8 mouse cellular contexts compared by ENCODE assay signal in the genomic region with DNA sequence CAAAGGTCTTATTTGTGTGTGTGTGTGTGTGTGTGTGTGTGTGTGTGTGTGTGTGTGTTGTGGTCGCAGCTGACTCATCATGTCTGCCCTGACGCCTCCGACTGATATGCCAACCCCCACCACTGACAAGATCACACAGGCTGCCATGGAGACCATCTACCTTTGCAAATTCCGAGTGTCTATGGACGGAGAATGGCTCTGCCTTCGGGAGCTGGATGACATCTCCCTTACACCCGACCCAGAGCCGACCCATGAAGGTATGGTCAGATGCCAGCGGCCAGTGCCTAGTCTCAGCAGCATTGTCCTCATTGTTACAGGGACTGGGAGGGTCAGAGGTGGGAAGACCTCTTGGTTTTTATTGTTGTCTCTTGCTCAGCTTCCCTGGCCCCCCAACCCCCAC. TPM values are rescaled to one million over a fixed set of nuclear protein-coding genes. Genes with fewer than 3 reads are reported as not detected.
DNase-seq lines count a peak whose midpoint lies in the region; ATAC-seq lines count a peak whose summit lies in the region.

No protein-coding gene starts in this region.

- no peaks in the 10 kb centered on the region for H3K9me3 ChIP-seq in intestine, embryonic 15.5 days
- H3K9me3 ChIP-seq in intestine, embryonic 16.5 days (ENCODE audit: control insufficient read depth, low read length), result no peaks in the 10 kb centered on the region
- H3K9me3 ChIP-seq in forebrain, embryonic 15.5 days, result no peaks in the 10 kb centered on the region
- no peaks in the 10 kb centered on the region for H3K9me3 ChIP-seq in midbrain, embryonic 10.5 days (replicated peaks)

- no peak overlapping the region for H3K9ac ChIP-seq in intestine, embryonic 15.5 days
- H3K9ac ChIP-seq in intestine, embryonic 16.5 days (ENCODE audit: low read depth, low read length), result no peak overlapping the region
- peak overlapping the region; percentile 80 for H3K9ac ChIP-seq in forebrain, embryonic 15.5 days (replicated peaks)

- no peaks in the 10 kb centered on the region for H3K27me3 ChIP-seq in intestine, embryonic 15.5 days (replicated peaks)
- H3K27me3 ChIP-seq in intestine, embryonic 16.5 days (replicated peaks; ENCODE audit: control insufficient read depth, insufficient read depth, low read length), result no peaks in the 10 kb centered on the region
- H3K27me3 ChIP-seq in forebrain, embryonic 15.5 days, result no peaks in the 10 kb centered on the region
- H3K27me3 ChIP-seq in midbrain, embryonic 10.5 days (ENCODE audit: low read depth, poor library complexity, severe bottlenecking), result no peaks in the 10 kb centered on the region

- no peak overlapping the region; the same call in 1 of the 2 replicates for H3K4me3 ChIP-seq in intestine, embryonic 15.5 days (replicated peaks)
- no peak overlapping the region for H3K4me3 ChIP-seq in intestine, embryonic 16.5 days (ENCODE audit: low read length)
- H3K4me3 ChIP-seq in forebrain, embryonic 15.5 days, result peak overlapping the region; percentile 67
- peak overlapping the region; percentile 62 for H3K4me3 ChIP-seq in midbrain, embryonic 10.5 days

- no peaks in the 10 kb centered on the region for H3K36me3 ChIP-seq in intestine, embryonic 15.5 days
- no peaks in the 10 kb centered on the region for H3K36me3 ChIP-seq in intestine, embryonic 16.5 days (ENCODE audit: control insufficient read depth, insufficient read depth, low read length)
- H3K36me3 ChIP-seq in forebrain, embryonic 15.5 days, result no peaks in the 10 kb centered on the region
- H3K36me3 ChIP-seq in midbrain, embryonic 10.5 days, result peaks cover 3% of the 10 kb centered on the region; the same call in 1 of the 2 replicates

- peaks cover 16% of the 10 kb centered on the region for H3K4me1 ChIP-seq in intestine, embryonic 15.5 days (replicated peaks)
- H3K4me1 ChIP-seq in intestine, embryonic 16.5 days (ENCODE audit: control insufficient read depth, insufficient read depth, low read length), result peaks cover 19% of the 10 kb centered on the region
- peaks cover 49% of the 10 kb centered on the region for H3K4me1 ChIP-seq in forebrain, embryonic 15.5 days
- peaks cover 48% of the 10 kb centered on the region for H3K4me1 ChIP-seq in midbrain, embryonic 10.5 days

- 0 out of 2 replicates have a peak overlapping the region, but pooled peaks have one; percentile 14 for H3K4me2 ChIP-seq in intestine, embryonic 15.5 days (replicated peaks)
- no peak overlapping the region for H3K4me2 ChIP-seq in intestine, embryonic 16.5 days (ENCODE audit: low read depth, low read length)
- peak overlapping the region; percentile 85 for H3K4me2 ChIP-seq in forebrain, embryonic 15.5 days (replicated peaks)

- WGBS in intestine, embryonic 15.5 days, result 64% methylated on average over 9 of the region's 9 CpGs
- WGBS in intestine, embryonic 16.5 days, result 57% methylated on average over 9 of the region's 9 CpGs
- 13% methylated on average over 9 of the region's 9 CpGs for WGBS in forebrain, embryonic 15.5 days
- WGBS in midbrain, embryonic 10.5 days, result 22% methylated on average over 9 of the region's 9 CpGs

- ATAC-seq in intestine, embryonic 15.5 days, result no peak
- no peak for ATAC-seq in intestine, embryonic 16.5 days
- peak; percentile 46 for ATAC-seq in forebrain, embryonic 15.5 days (replicated peaks)
- ATAC-seq in CD4-positive, CD25-positive, alpha-beta regulatory T cell, adult 4 months, result no peak
- no peak for ATAC-seq in inflammation-experienced regulatory T-cells, adult 6 months

- DNase-seq in cerebellum, adult 8-10 months, result peak; percentile 56
- DNase-seq in midbrain, embryonic 10.5 days (ENCODE audit: low spot score), result peak; percentile 65
- DNase-seq in urinary bladder, adult 18-20 months (ENCODE audit: low spot score in 2 of 2), result no peak

- H3K27ac ChIP-seq in intestine, embryonic 15.5 days, result no peak overlapping the region
- no peak overlapping the region for H3K27ac ChIP-seq in intestine, embryonic 16.5 days (ENCODE audit: low read length)
- peak overlapping the region; percentile 87 for H3K27ac ChIP-seq in forebrain, embryonic 15.5 days (replicated peaks)
- H3K27ac ChIP-seq in midbrain, embryonic 10.5 days (replicated peaks), result peak overlapping the region; percentile 87

RNA-seq across cellular contexts. Expression of gene Rufy3, which starts 19.2 kb away (rescaled TPM):
- polyA plus RNA-seq in intestine, embryonic 15.5 days (2015; fragmentation: Nextera tagmentation; extraction: Ambion mirVana), result 17.4 and 20.9 TPM in 2 replicates
- polyA plus RNA-seq in intestine, embryonic 16.5 days (2015; fragmentation: Nextera tagmentation; extraction: Ambion mirVana), result 14.3 and 14.4 TPM in 2 replicates
- 241 and 262 TPM in 2 replicates for polyA plus RNA-seq in forebrain, embryonic 15.5 days (2015; fragmentation: Nextera tagmentation; extraction: Ambion mirVana)
- polyA plus RNA-seq in midbrain, embryonic 10.5 days (2016; fragmentation: Nextera tagmentation; extraction: Ambion mirVana), result 46.8 and 90.3 TPM in 2 replicates
- 1 to 10 TPM; 2.6 to 3.2 TPM for polyA plus RNA-seq in CD4-positive, CD25-positive, alpha-beta regulatory T cell, adult 4 months (2017; shearing (Covaris generic))
- polyA plus RNA-seq in inflammation-experienced regulatory T-cells, adult 6 months (2017; shearing (Covaris generic)), result 1 to 10 TPM; 2.2 to 3.8 (median 3.7) TPM

RNA-seq across cellular contexts. Expression of gene Utp3, which starts 29.8 kb away (rescaled TPM):
- polyA plus RNA-seq in intestine, embryonic 15.5 days (2015; fragmentation: Nextera tagmentation; extraction: Ambion mirVana), result 59.4 and 61.2 TPM in 2 replicates
- 45.7 and 53.3 TPM in 2 replicates for polyA plus RNA-seq in intestine, embryonic 16.5 days (2015; fragmentation: Nextera tagmentation; extraction: Ambion mirVana)
- polyA plus RNA-seq in forebrain, embryonic 15.5 days (2015; fragmentation: Nextera tagmentation; extraction: Ambion mirVana), result 49.8 and 50.0 TPM in 2 replicates
- polyA plus RNA-seq in midbrain, embryonic 10.5 days (2016; fragmentation: Nextera tagmentation; extraction: Ambion mirVana), result 72.4 and 78.3 TPM in 2 replicates
- polyA plus RNA-seq in CD4-positive, CD25-positive, alpha-beta regulatory T cell, adult 4 months (2017; shearing (Covaris generic)), result 10 to 100 TPM; 86.6 to 93.0 TPM
- 10 to 100 TPM; 84.0 to 91.4 (median 88.5) TPM for polyA plus RNA-seq in inflammation-experienced regulatory T-cells, adult 6 months (2017; shearing (Covaris generic))

RNA-seq across cellular contexts. Expression of gene Jchain, which starts 56.4 kb away (rescaled TPM):
- polyA plus RNA-seq in intestine, embryonic 15.5 days (2015; fragmentation: Nextera tagmentation; extraction: Ambion mirVana), result 0.20 TPM in 1 of 2 replicates, not detected in the other
- 0.10 and 0.22 TPM in 2 replicates for polyA plus RNA-seq in intestine, embryonic 16.5 days (2015; fragmentation: Nextera tagmentation; extraction: Ambion mirVana)
- 0.22 and 0.32 TPM in 2 replicates for polyA plus RNA-seq in forebrain, embryonic 15.5 days (2015; fragmentation: Nextera tagmentation; extraction: Ambion mirVana)
- 0.11 and 0.37 TPM in 2 replicates for polyA plus RNA-seq in midbrain, embryonic 10.5 days (2016; fragmentation: Nextera tagmentation; extraction: Ambion mirVana)
- 1 to 10 TPM in 1 of 2 experiments, not detected in 1; 5.6 TPM for polyA plus RNA-seq in CD4-positive, CD25-positive, alpha-beta regulatory T cell, adult 4 months (2017; shearing (Covaris generic))
- 10 to 100 TPM; 13.7 to 95.4 (median 24.5) TPM for polyA plus RNA-seq in inflammation-experienced regulatory T-cells, adult 6 months (2017; shearing (Covaris generic))

Comparison
In these comparisons a context has a peak if more than half of its experiments do, and no peak if none do; other contexts are left out.
1. H3K27ac ChIP-seq: peak in forebrain, embryonic 15.5 days (single experiment) and midbrain, embryonic 10.5 days (single experiment); none in intestine, embryonic 15.5 days (single experiment) and intestine, embryonic 16.5 days (single experiment).
2. H3K4me3 ChIP-seq: peak in forebrain, embryonic 15.5 days (single experiment) and midbrain, embryonic 10.5 days (single experiment); none in intestine, embryonic 15.5 days (single experiment) and intestine, embryonic 16.5 days (single experiment).
3. DNase-seq: peak in cerebellum, adult 8-10 months (single experiment) and midbrain, embryonic 10.5 days (single experiment); none in urinary bladder, adult 18-20 months (0 of 2).